Mouse (Mus musculus) effector memory CD4-positive, alpha-beta T cell, adult 5 months (primary cell): ENCODE data around the gene Gm10234. TPM values are rescaled to one million over a fixed set of nuclear protein-coding genes. Genes with fewer than 3 reads are reported as not detected.

Experiments used
- polyA plus RNA-seq: library from polyadenylated mRNA; unstranded; fragments of 100-300 nt; shearing (Covaris generic); gene quantifications from one replicate; pipeline ENCODE4 v1.2.1, GENCODE M21; 2017

The Gm10234 gene
- polyA plus RNA-seq = not detected

GRCm38 (mm10) chr6:95321812-95322211, at the start of gene Gm10234:
Gene Gm10234, plus strand, starts transcription at chr6:95322112.

Other genes with a start within 250 kb of the Gm10234 start
- 5.4 TPM for gene Kbtbd8, start 204.9 kb upstream of the Gm10234 start, polyA plus RNA-seq